Mouse (Mus musculus) heart, embryonic 12.5 days (tissue): ENCODE measurements around the gene Lin7c. TPM values are rescaled to one million over a fixed set of nuclear protein-coding genes. Genes with fewer than 3 reads are reported as not detected.

ENCODE experiments used
- ATAC-seq: fragments of 200-750 bp; cut with Nextera tagmentation; 2 replicates; pipeline ENCODE4 v1.8.0; 2017; ENCODE audit warnings: moderate TSS enrichment, moderate library complexity; ENCODE audit not compliant: insufficient number of reproducible peaks, low FRiP score
- H3K27ac ChIP-seq: fragments of 300-500 bp; sonication (generic); 2 replicates; pipeline ENCODE4 v1.5.1; 2016; ENCODE audit warnings: mild to moderate bottlenecking, moderate library complexity; ENCODE audit not compliant: poor library complexity, severe bottlenecking
- H3K27me3 ChIP-seq: fragments of 300-500 bp; sonication (generic); replicated peaks from 2 replicates; pipeline ENCODE4 v1.6.1; 2016; ENCODE audit warnings: mild to moderate bottlenecking, moderate library complexity
- H3K36me3 ChIP-seq: fragments of 300-500 bp; sonication (generic); 2 replicates; pipeline ENCODE4 v1.6.1; 2016; ENCODE audit warnings: mild to moderate bottlenecking, moderate library complexity
- H3K4me1 ChIP-seq: fragments of 300-500 bp; sonication (generic); replicated peaks from 2 replicates; pipeline ENCODE4 v1.6.1; 2016; ENCODE audit warnings: mild to moderate bottlenecking
- H3K4me2 ChIP-seq: fragments of 300-500 bp; sonication (generic); 2 replicates; pipeline ENCODE4 v1.6.1; 2016; ENCODE audit warnings: mild to moderate bottlenecking, moderate library complexity
- H3K4me3 ChIP-seq: fragments of 300-500 bp; sonication (generic); 2 replicates; pipeline ENCODE4 v1.5.1; 2016; ENCODE audit warnings: mild to moderate bottlenecking
- H3K9ac ChIP-seq: fragments of 300-500 bp; sonication (generic); 2 replicates; pipeline ENCODE4 v1.6.1; 2016; ENCODE audit warnings: mild to moderate bottlenecking, moderate library complexity
- H3K9me3 ChIP-seq: fragments of 300-500 bp; sonication (generic); replicated peaks from 2 replicates; pipeline ENCODE4 v1.6.1; 2016; ENCODE audit warnings: mild to moderate bottlenecking, moderate library complexity
- WGBS: fragments of 180-500 bp; shearing (Covaris S2); methylation state at CpG from one replicate; pipeline ENCODE4 v1.1.7; 2016; 5-methylcytosine and 5-hydroxymethylcytosine counted together
- polyA plus RNA-seq: library from polyadenylated mRNA; unstranded; fragments of >200 nt; fragmentation: Nextera tagmentation; extraction: Ambion mirVana; gene quantifications from 2 replicates; pipeline ENCODE4 v1.2.1, GENCODE M21; 2016

Gene Lin7c
- polyA plus RNA-seq, 1 experiment from 2014 or later: 52.1 TPM

- H3K4me1 ChIP-seq: peaks cover 8% of the 10 kb centered on the region
- H3K27me3 ChIP-seq: no peaks in the 10 kb centered on the region
- peaks cover 10% of the 10 kb centered on the region for H3K36me3 ChIP-seq
- H3K9me3 ChIP-seq: no peaks in the 10 kb centered on the region
- H3K4me3 ChIP-seq: peak overlapping the region; percentile 97
- no peak overlapping the region for H3K9ac ChIP-seq
- no peak overlapping the region for H3K27ac ChIP-seq
- H3K4me2 ChIP-seq: peak overlapping the region; percentile 57
- 32% methylated on average over 4 of the region's 4 CpGs for WGBS
- ATAC-seq: no peak
Measured at GRCm38 (mm10) chr2:109890068-109890467, 585 bp upstream of the Lin7c start.

GRCm38 (mm10) chr2:109891031-109891430, 378 bp downstream of the Lin7c start:
- H3K4me3 ChIP-seq: peak overlapping the region; percentile 97
- under 1% methylated on average over 33 of the region's 34 CpGs for WGBS

GRCm38 (mm10) chr2:109891471-109891870, 818 bp downstream of the Lin7c start:
- WGBS: 43% methylated on average over 4 of the region's 4 CpGs
- H3K4me1 ChIP-seq: peaks cover 8% of the 10 kb centered on the region
- H3K27ac ChIP-seq: peak overlapping the region; percentile 91; the same call in 1 of the 2 replicates
- no peaks in the 10 kb centered on the region for H3K9me3 ChIP-seq
- H3K4me3 ChIP-seq: peak overlapping the region; percentile 97
- ATAC-seq: no peak
- H3K36me3 ChIP-seq: peaks cover 23% of the 10 kb centered on the region
- H3K9ac ChIP-seq: peak overlapping the region; percentile 98
- H3K27me3 ChIP-seq: no peaks in the 10 kb centered on the region
- peak overlapping the region; percentile 84 for H3K4me2 ChIP-seq

More at GRCm38 (mm10) chr2:109891031-109891430, 378 bp downstream of the Lin7c start:
- Histone ChIP-seq H3K9ac (peak overlapping the region; percentile 98), H3K9me3 (no peaks in the 10 kb centered on the region), H3K36me3 (peaks cover 19% of the 10 kb centered on the region), H3K4me1 (peaks cover 8% of the 10 kb centered on the region), H3K27me3 (no peaks in the 10 kb centered on the region), H3K4me2 (peak overlapping the region; percentile 84), H3K27ac (peak overlapping the region; percentile 91)
- peak; percentile 87 for ATAC-seq

GRCm38 (mm10) chr2:109896311-109896710, 5.7 kb downstream of the Lin7c start:
- WGBS: 80% methylated on average over 7 of the region's 7 CpGs
- Histone ChIP-seq H3K4me2 (no peak overlapping the region), H3K4me3 (no peak overlapping the region), H3K27ac (no peak overlapping the region), H3K9me3 (no peaks in the 10 kb centered on the region), H3K36me3 (peaks cover 55% of the 10 kb centered on the region), H3K4me1 (peaks cover 8% of the 10 kb centered on the region), H3K9ac (no peak overlapping the region), H3K27me3 (no peaks in the 10 kb centered on the region)
- no peak for ATAC-seq

GRCm38 (mm10) chr2:109902869-109903268, 12.2 kb downstream of the Lin7c start:
- Histone ChIP-seq H3K4me3 (no peak overlapping the region), H3K4me1 (no peaks in the 10 kb centered on the region), H3K9me3 (no peaks in the 10 kb centered on the region), H3K9ac (no peak overlapping the region), H3K36me3 (peaks cover 30% of the 10 kb centered on the region), H3K27ac (no peak overlapping the region), H3K27me3 (no peaks in the 10 kb centered on the region), H3K4me2 (no peak overlapping the region)
- no peak for ATAC-seq
- WGBS: 65% methylated on average over 7 of the region's 7 CpGs

GRCm38 (mm10) chr2:109904171-109904821, 13.6 kb downstream of the Lin7c start:
- no peak overlapping the region for H3K9ac ChIP-seq
- H3K4me1 ChIP-seq: no peaks in the 10 kb centered on the region; the same call in 1 of the 2 replicates
- H3K4me2 ChIP-seq: no peak overlapping the region
- under 1% methylated on average over 7 of the region's 7 CpGs for WGBS
- H3K36me3 ChIP-seq: peaks cover 22% of the 10 kb centered on the region
- ATAC-seq: peak; percentile 51; the same call in 1 of the 2 replicates
- H3K9me3 ChIP-seq: no peaks in the 10 kb centered on the region
- no peak overlapping the region for H3K27ac ChIP-seq
- H3K4me3 ChIP-seq: no peak overlapping the region
- H3K27me3 ChIP-seq: no peaks in the 10 kb centered on the region

GRCm38 (mm10) chr2:109909122-109909521, 18.5 kb downstream of the Lin7c start:
- H3K9me3 ChIP-seq: no peaks in the 10 kb centered on the region
- no peak overlapping the region for H3K9ac ChIP-seq
- H3K36me3 ChIP-seq: no peaks in the 10 kb centered on the region
- H3K4me1 ChIP-seq: no peaks in the 10 kb centered on the region; the same call in 1 of the 2 replicates
- no peak overlapping the region for H3K4me3 ChIP-seq
- no peaks in the 10 kb centered on the region for H3K27me3 ChIP-seq
- H3K27ac ChIP-seq: no peak overlapping the region
- H3K4me2 ChIP-seq: no peak overlapping the region
- WGBS: 36% methylated on average over 2 of the region's 2 CpGs
- peak; percentile 78 for ATAC-seq

GRCm38 (mm10) chr2:109912216-109912615, 21.6 kb downstream of the Lin7c start:
- Histone ChIP-seq H3K27ac (no peak overlapping the region), H3K9ac (no peak overlapping the region), H3K27me3 (no peaks in the 10 kb centered on the region), H3K36me3 (no peaks in the 10 kb centered on the region), H3K9me3 (no peaks in the 10 kb centered on the region), H3K4me2 (no peak overlapping the region), H3K4me3 (no peak overlapping the region), H3K4me1 (no peaks in the 10 kb centered on the region; the same call in none of the 2 replicates)
- no peak for ATAC-seq
- WGBS: 86% methylated on average over 8 of the region's 8 CpGs

- no peaks in the 10 kb centered on the region for H3K36me3 ChIP-seq
- 79% methylated on average over 12 of the region's 12 CpGs for WGBS
- no peak overlapping the region for H3K9ac ChIP-seq
- no peak for ATAC-seq
- H3K4me2 ChIP-seq: no peak overlapping the region
- no peak overlapping the region for H3K4me3 ChIP-seq
- H3K4me1 ChIP-seq: no peaks in the 10 kb centered on the region; the same call in none of the 2 replicates
- no peak overlapping the region for H3K27ac ChIP-seq
- H3K9me3 ChIP-seq: no peaks in the 10 kb centered on the region
- no peaks in the 10 kb centered on the region for H3K27me3 ChIP-seq
Measured at GRCm38 (mm10) chr2:109912766-109913165, 22.1 kb downstream of the Lin7c start.

GRCm38 (mm10) chr2:109913241-109913640, 22.6 kb downstream of the Lin7c start:
- Histone ChIP-seq H3K27ac (no peak overlapping the region), H3K4me3 (no peak overlapping the region), H3K9ac (no peak overlapping the region), H3K4me2 (no peak overlapping the region), H3K4me1 (no peaks in the 10 kb centered on the region; the same call in none of the 2 replicates), H3K36me3 (no peaks in the 10 kb centered on the region), H3K27me3 (no peaks in the 10 kb centered on the region), H3K9me3 (no peaks in the 10 kb centered on the region)
- no peak for ATAC-seq
- 59% methylated on average over 8 of the region's 8 CpGs for WGBS

- no peak overlapping the region for H3K4me3 ChIP-seq
- H3K9ac ChIP-seq: no peak overlapping the region
- ATAC-seq: no peak
- peaks cover 10% of the 10 kb centered on the region for H3K4me1 ChIP-seq
- H3K27me3 ChIP-seq: no peaks in the 10 kb centered on the region
- no peaks in the 10 kb centered on the region for H3K36me3 ChIP-seq
- no peaks in the 10 kb centered on the region for H3K9me3 ChIP-seq
- no peak overlapping the region for H3K4me2 ChIP-seq
- H3K27ac ChIP-seq: no peak overlapping the region
Measured at GRCm38 (mm10) chr2:109914601-109915000, 23.9 kb downstream of the Lin7c start.
